Mouse (Mus musculus) natural killer cell, adult 2 months (primary cell): Measurements from ENCODE around the gene Cog3.
"Not testable (repeated sequence)": the region's sequence is repeated elsewhere in the genome, so short reads cannot be mapped to it uniquely, and the experiment has no call there.

Experiments
- DNase-seq, 2 experiments: peaks; one replicate each; pipeline ENCODE4 v3.0.0; 2022; ENCODE audit warnings: low spot score in 2 of 2

Gene Cog3

DNA sequence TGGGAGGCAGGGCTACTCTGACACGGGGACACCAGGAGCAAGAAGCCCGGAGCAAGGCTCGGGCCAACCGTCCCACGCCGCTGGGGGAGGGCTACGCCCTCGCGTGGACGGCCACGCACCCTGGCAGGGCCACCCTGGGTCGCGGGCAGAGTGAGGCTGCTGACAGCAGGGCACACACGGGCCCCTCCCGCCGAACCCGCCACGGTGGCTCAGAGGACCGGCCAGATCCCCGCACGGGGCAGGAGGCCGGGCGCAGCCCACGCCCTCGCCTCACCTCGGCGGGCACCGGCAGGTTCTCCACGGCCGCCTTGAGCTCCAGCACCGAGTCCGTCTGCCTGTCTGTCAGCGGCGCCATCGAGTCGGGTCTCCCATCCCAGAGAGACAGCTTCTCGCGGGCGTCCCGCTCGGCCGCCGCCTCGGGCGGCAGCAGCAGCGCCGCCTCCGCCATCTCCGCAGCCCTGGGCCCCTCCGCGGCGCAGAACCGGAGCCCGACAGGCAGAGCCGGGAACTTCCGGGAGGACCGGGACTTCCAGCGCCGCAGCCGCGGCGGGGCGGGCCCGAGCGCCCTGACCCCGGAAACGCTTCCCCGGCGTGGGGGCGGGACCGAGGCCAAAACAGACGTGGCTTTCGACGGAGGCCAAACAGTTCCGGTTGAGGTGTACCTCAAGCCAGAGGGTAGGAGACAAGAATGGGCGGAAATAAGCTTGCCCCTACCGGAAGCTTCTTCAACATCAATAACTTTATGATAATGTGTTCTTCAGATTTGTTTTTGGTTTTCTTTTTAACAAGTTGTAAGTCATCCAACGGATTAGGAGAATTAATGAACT is at the start of gene Cog3:
TSS of gene Cog3 (minus strand) at position 527 of the 827 bp plus-strand sequence.
- DNase-seq, result peak; percentile 94 to 95

DNA sequence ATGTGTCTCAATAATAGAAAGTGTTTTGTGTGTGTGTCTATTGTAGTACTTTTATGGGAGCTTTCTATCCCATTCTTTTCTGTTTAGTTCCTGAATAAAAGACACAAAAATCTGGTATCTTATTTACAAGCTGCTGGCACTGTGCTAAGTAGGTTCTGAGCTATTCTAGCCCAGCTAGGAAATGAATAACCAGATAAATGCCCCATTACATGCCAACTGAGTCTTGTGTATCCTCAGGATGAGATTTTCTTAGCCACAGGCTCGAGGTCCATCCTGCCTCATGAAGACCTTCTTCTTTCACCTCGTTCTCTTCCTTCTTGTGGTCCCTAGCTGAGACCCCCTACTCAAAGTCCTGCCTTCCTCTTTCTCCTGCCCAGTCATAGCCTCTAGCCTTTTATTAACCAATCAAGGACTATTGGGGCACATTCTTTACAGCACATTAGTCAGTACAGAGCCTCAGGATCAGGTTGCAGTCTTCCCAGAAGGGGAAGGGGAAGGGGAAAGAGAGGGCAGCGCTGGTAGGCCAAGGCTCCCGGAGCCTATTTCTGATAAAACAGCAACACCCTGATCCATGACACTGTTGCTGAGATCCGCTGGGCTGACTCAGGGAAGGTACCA is 43.6 kb upstream of the Cog3 start:
- no peak for DNase-seq

DNA sequence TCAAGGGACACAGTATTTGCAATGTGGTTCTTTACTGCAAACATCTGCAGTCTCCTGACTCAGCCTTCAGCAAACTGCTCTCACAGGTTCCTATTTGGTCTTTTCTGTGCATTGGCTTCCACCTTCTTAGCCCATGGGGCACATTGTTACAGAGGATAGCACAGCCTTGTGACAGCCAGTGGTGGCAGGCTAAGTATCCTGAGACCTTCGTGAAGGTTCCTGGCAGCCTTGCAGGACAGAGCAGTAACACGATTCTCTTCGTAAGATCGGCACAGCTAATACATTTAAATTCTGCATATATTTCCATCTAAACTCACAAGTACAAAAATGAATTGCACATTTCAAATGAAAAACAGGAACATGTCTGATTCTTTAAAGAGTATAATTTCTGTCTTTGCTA is 41.6 kb upstream of the Cog3 start:
- DNase-seq, result no peak

DNA sequence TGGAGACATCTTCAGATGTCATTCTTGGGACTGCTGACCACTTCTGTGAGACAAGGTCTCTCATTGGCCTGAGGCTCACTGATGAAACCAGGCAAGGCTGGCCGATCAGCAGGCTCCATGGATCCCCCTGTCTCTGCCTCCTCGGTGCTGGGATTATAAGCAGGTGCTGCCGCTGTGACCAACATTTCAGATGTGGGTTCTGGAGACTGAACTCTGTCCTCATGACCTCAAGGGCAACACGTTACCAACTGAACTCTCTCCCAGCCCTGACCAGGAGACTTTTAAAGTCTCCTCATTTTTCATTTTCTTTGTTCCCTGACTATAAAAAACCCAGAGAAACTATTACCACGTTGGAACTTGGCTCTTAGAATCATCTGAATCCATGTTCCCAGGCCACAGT is 40.4 kb upstream of the Cog3 start:
- no peak for DNase-seq

DNA sequence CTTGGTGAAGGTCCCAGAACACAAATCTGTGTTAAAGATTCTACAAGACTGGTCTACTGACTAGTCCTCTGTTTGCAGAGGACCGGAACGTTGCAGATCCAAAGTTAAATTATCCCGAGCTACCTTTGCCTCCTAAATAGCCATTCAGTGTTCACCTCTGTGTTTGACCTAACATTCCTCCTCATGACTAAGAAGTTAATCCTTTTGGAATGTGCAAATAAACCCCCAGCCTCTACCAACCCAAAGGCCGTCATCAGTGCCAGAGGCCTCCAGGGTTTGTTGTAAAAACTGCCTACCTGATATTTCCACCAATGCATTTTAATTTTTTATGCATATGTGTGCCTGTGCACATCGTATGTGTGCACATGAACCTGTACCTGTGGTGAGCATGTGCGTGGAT is 40.0 kb upstream of the Cog3 start:
- DNase-seq, result no peak

DNA sequence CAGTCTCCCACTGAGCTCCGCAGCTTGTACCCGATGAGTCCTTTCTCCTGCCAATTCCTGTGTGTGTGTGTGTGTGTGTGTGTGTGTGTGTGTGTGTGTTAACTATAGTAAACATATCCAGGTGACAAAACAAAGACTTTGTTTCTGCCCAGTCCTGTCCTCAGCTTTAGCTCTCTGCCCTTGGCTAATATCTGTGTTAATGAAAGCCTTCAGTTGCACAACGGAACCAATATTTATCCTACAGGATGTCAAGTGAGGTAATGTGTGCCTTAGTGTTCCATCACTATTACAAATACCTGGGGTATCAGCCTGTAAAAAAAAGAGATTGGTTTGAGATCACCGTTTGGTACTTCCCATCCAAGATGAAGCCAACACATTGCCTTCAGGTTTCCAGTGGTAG is 38.8 kb upstream of the Cog3 start:
- no peak for DNase-seq

DNA sequence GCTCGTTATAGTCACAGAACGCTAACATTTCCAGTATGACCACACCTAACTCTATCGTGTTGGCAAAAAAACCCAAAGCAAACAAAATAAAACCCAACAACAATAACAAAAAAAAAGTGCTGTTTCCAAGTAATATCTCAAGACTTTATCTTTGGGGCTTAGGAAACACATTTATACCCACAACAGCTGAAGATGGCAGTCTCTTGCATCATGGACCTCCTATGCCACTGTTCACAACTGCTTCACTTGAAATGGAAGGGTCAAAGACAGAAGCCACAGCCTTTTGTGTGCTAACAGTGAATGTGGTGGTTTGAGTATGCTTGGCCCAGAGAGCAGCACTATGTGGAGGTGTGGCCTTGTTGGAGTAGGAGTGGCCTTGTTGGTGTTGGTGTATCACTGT is 37.1 kb upstream of the Cog3 start:
- no peak for DNase-seq

GRCm38 (mm10) chr14:75790411-75790996 is 36.2 kb upstream of the Cog3 start:
- no peak for DNase-seq

- DNase-seq, result no peak
Observed at GRCm38 (mm10) chr14:75789291-75789690, 35.0 kb upstream of the Cog3 start.

- DNase-seq, result no peak
Observed at GRCm38 (mm10) chr14:75787794-75788175, 33.5 kb upstream of the Cog3 start.

- DNase-seq, result peak; percentile 84 to 90
Observed at GRCm38 (mm10) chr14:75786868-75787793, 32.8 kb upstream of the Cog3 start, which contains the start of gene Slc25a30. Gene Slc25a30, minus strand, starts transcription at chr14:75787037.

DNA sequence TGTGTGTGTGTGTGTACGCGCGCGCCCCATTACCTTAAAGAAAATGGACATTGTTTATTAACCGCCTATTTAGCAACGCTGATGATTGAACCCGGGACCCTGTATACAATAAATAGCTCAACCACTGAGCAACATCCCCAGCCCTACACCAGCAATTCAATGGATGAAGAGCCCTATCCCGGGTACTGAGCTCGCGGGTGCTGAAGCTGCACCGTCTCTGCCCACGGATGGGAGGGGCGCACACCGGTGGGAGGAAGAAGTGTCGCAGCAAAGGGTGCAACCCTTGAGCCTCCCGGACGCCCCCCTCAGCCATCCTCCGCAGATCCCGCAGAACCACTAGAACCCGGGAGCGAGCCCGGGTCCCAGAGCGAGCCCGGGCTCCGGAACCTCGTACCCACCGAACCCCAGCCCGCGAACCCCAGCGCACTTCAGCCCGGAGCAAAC is 32.1 kb upstream of the Cog3 start:
- DNase-seq, result peak; percentile 41 to 48

DNA sequence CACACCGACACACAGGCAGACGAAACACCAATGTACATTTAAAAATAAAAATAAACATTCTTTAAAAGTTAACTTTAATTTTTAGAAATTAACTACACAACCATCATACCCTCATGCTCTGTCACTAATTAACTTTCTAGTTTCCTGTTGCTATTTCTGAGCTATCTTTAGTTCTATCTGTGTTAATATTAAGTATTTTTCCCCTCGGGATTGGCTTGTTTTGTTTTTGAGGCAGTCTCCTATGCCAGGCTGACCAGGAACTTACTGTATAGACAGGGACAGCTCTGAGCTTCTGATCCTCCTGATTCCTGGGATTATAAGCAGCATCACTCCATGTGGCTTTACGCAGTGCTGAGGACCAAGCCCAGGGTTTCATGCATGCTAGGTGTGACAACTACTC is 25.6 kb upstream of the Cog3 start:
- no peak for DNase-seq

- no peak for DNase-seq
Observed at GRCm38 (mm10) chr14:75776637-75777036, 22.3 kb upstream of the Cog3 start.

- DNase-seq, result no peak
Observed at GRCm38 (mm10) chr14:75773431-75773830, 19.1 kb upstream of the Cog3 start.

DNA sequence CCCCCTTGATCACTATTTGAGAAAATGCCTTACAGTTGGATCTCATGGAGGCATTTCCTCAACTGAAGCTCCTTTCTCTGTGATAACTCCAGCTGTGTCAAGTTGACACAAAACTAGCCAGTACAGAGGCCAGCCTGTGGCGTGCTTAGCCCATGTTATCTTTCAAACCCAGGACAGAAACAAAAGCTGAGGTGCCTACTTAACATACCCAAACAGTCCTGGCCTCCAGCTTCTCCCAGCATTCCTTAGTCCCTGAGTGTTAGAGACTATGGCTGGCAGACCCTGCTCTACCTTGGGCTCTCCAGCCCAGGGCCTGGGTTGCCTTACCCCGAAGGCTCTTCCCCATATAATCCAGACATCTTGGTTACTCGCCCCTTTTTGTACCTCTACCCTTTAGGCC is 18.1 kb upstream of the Cog3 start:
- not testable (repeated sequence) for DNase-seq

DNA sequence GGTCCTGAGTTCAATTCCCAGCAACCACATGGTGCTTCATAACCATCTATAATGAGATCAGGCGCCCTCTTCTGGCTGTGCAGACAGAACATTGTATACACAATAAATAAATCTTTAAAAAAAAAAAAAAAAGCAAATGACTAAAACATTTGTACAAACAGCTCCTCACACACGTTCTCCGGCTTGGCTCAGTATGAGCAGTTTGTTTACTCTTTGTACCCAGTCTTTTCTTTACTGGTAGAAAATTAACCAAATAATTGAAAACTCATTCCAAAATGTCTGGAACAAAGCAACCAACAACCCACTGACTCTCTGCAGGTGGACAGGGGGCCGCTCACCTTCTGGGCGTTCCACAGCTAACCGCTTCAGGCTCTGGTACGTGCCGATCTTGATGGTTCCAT is 16.8 kb upstream of the Cog3 start:
- DNase-seq, result no peak

- peak; percentile 23 to 34 for DNase-seq
Observed at GRCm38 (mm10) chr14:75769334-75769733, 15.0 kb upstream of the Cog3 start.

DNA sequence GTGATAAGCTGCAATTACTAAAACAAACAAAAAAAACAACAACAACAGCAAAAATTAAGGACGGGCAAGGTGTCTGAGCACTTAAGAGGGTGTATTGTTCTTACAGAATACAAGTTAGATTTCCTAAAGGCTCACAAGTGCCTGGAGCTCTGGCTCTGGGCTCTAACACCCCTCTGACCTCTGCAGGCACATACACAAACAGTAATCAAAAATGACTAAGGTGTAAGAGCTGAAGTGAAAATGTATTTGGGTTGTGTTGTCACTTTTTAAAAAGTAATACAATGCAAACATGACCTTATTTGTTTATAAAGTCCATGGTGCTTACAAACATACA is 13.9 kb upstream of the Cog3 start:
- no peak for DNase-seq

DNA sequence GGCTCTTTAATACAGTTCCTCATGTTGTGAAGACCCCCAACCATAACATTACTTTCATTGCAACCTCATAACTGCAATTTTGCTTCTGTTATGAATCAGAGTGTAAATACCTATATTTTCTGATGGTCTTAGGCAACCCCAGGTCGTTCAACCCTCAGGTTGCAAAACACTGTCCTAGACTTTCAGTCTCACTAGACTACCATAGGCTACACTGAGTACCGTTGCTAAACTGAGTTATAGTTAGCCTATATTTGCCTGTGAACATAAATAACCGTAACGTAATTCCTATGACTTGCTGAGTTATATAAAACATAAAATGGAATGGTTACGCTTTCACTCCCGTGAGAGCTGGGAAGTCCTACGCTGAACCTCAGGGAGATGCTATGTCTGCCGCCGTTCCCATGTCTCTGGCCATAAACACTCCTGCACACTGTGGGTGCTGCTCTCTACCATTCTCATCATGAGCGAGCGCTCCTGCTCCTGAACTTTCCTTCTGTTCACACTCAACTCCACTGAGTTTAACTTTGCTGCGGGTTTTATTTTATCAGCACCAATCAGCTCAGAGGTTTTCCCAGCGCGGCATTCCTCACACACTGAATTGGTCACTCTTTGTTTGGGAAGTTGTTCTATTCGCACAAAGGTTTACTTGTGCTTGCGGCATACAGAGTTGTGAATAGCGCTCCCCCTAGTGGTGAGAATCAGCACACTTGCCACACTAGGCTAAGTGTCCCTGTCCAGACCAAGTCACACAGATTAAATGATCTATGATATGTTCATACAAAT is 13.4 kb upstream of the Cog3 start:
- peak; percentile 44 to 55 for DNase-seq
